Mouse (Mus musculus) left cerebral cortex, postnatal 14 days (tissue): Measurements from ENCODE around the gene Lrrc14b. TPM values are rescaled to one million over a fixed set of nuclear protein-coding genes. Genes with fewer than 3 reads are reported as not detected.

Experiments used
- microRNA-seq, 2 experiments: library from miRNA; unstranded; fragments of <30 nt; microRNA quantifications; one replicate each; pipeline ENCODE4 v1.2.0; 2022
- total RNA-seq, 2 experiments: library from RNA; stranded (reverse); gene quantifications; 2 replicates each; pipeline ENCODE4 v1.2.3; 2021

The Lrrc14b gene
- total RNA-seq, 2 experiments from 2014 or later: not detected

Small RNA genes within 50 kb of the gene (microRNA-seq; reads per million reads assigned to microRNA genes)
- 0 reads per million in 2 experiments for gene Mir692-3

Other genes starting within 250 kb of the Lrrc14b start
- under 1 TPM; 0.81 to 0.97 TPM for gene Slc9a3, start 242.5 kb downstream of the Lrrc14b start, total RNA-seq
- 10 to 100 TPM; 67.6 to 71.4 TPM for gene Exoc3, start 155.3 kb downstream of the Lrrc14b start, total RNA-seq
- 1 to 10 TPM in 1 of 2 experiments, under 1 TPM in 1; 0.86 to 1.2 TPM for gene Ahrr, start 71.7 kb downstream of the Lrrc14b start, total RNA-seq
- gene Pdcd6, start 46.4 kb downstream of the Lrrc14b start, total RNA-seq: 10 to 100 TPM; 76.3 to 76.6 TPM
- 100 to 1,000 TPM; 269 to 280 TPM for gene Sdha, start 13.7 kb downstream of the Lrrc14b start, total RNA-seq
- gene Ccdc127, start 13.7 kb downstream of the Lrrc14b start, total RNA-seq: 10 to 100 TPM; 64.6 to 64.9 TPM
- 1 to 10 TPM; 3.5 to 4.9 TPM for gene Zfp72, start 26.8 kb upstream of the Lrrc14b start, total RNA-seq
- 100 to 1,000 TPM; 268 to 279 TPM for gene Ftl1-ps1, start 35.7 kb upstream of the Lrrc14b start, total RNA-seq
- gene Zfp825, start 130.0 kb upstream of the Lrrc14b start, total RNA-seq: 1 to 10 TPM; 6.3 to 6.8 TPM